Mouse (Mus musculus): ENCODE results near the gene Atp2b4. TPM values are rescaled to one million over a fixed set of nuclear protein-coding genes. Genes with fewer than 3 reads are reported as not detected.
"Not testable (repeated sequence)": the region's sequence is repeated elsewhere in the genome, so short reads cannot be mapped to it uniquely, and the experiment has no call there.

Gene Atp2b4
- total and polyA plus RNA-seq, 2 experiments = 0.86 to 2.4 TPM

DNA sequence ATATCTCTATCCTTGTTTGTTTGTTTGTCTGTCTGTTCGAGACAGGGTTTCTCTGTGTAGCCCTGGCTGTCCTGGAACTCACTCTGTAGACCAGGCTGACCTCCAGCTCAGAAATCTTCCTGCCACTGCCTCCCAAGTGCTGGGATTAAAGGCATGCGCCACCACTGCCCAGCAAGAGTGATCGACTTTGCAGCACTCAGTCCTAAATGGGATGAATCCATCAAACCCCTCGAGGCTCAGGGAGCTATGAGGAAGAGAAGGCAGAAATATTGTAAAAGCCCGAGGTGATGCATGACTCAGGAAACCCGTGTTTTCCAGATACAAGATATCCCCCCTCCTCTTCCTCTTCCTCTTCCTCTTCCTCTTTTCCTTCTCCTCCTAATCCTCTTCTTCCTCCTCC lies 130.1 kb downstream of the Atp2b4 start:
- WGBS = 83% methylated on average over 6 of the region's 6 CpGs
- Histone ChIP-seq H3K4me3 (ENCODE audit: insufficient read depth, low read depth, low read length) (no peak overlapping the region), H3K9ac (ENCODE audit: low read depth, low read length) (no peak overlapping the region), H3K79me2 (ENCODE audit: control insufficient read depth, insufficient read depth, low read length) (no peaks in the 10 kb centered on the region; the same call in 1 of the 2 replicates), H3K27me3 (ENCODE audit: control insufficient read depth, insufficient read depth, low read length) (no peaks in the 10 kb centered on the region), H3K36me3 (ENCODE audit: control insufficient read depth, insufficient read depth, low read length) (no peaks in the 10 kb centered on the region), H3K27ac (replicated peaks; ENCODE audit: insufficient read depth, low read depth, low read length) (no peak overlapping the region), H3K4me1 (ENCODE audit: control insufficient read depth, insufficient read depth, low read length) (peaks cover 2% of the 10 kb centered on the region; the same call in 1 of the 2 replicates)
- no peak for DNase-seq (ENCODE audit: extremely low read depth, low read depth, low spot score)
- TF ChIP-seq CTCF (IDR thresholded peaks at IDR 0.05; ENCODE audit: low read depth, low read length) (no peak), POLR2A (IDR thresholded peaks at IDR 0.05; ENCODE audit: extremely low read depth, insufficient read depth, low read length) (no peak)

DNA sequence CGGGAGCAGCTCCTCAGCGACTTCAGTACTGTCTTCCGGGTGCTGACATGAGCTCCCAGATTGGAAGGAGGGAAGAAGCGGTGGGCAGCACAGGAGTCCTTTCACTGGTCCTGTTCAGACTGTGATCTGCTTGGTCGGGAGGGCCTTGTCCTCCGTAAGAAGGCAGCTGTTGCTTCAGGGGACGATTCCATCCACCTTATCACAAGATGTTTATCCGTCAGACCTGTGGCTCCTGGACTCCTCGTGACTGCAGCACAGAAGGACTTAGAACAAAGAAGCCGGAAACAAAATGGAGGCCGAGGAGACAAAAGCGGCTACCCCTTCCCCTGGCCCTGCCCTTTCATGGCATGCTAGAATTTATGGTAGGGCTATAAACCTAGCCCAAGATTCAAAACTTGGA lies 130.7 kb downstream of the Atp2b4 start:
- Histone ChIP-seq H3K79me2 (ENCODE audit: control insufficient read depth, insufficient read depth, low read length) (no peaks in the 10 kb centered on the region; the same call in 1 of the 2 replicates), H3K27me3 (ENCODE audit: control insufficient read depth, insufficient read depth, low read length) (no peaks in the 10 kb centered on the region), H3K36me3 (ENCODE audit: control insufficient read depth, insufficient read depth, low read length) (no peaks in the 10 kb centered on the region), H3K9ac (ENCODE audit: low read depth, low read length) (no peak overlapping the region), H3K27ac (replicated peaks; ENCODE audit: insufficient read depth, low read depth, low read length) (no peak overlapping the region), H3K4me3 (ENCODE audit: insufficient read depth, low read depth, low read length) (no peak overlapping the region), H3K4me1 (ENCODE audit: control insufficient read depth, insufficient read depth, low read length) (peaks cover 3% of the 10 kb centered on the region; the same call in 1 of the 2 replicates)
- DNase-seq (ENCODE audit: extremely low read depth, low read depth, low spot score) = no peak
- 96% methylated on average over 12 of the region's 12 CpGs for WGBS
- TF ChIP-seq CTCF (IDR thresholded peaks at IDR 0.05; ENCODE audit: low read depth, low read length) (no peak), POLR2A (IDR thresholded peaks at IDR 0.05; ENCODE audit: extremely low read depth, insufficient read depth, low read length) (no peak)

DNA sequence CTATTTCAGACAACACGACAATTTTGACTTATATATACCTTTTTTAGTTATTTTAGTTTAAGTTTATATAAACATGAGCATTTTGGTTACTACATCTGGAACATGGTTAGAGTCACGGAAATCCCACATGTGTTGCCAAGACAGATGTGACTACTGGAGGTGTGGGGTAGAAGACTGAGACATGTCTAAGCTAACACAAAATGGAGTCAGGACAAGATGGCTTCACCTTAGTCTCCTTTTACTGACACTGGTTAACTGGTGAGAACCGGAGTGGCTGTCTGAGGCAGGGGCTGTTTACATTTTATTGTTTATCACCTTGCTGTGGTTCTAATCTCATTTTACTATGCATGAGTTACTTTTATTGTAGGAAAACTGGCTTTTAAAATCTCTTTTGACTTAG lies 132.2 kb downstream of the Atp2b4 start:
- DNase-seq (ENCODE audit: extremely low read depth, low read depth, low spot score) = no peak
- H3K79me2 ChIP-seq (ENCODE audit: control insufficient read depth, insufficient read depth, low read length) = no peaks in the 10 kb centered on the region; the same call in 1 of the 2 replicates
- H3K4me3 ChIP-seq (ENCODE audit: insufficient read depth, low read depth, low read length) = no peak overlapping the region
- TF ChIP-seq POLR2A (IDR thresholded peaks at IDR 0.05; ENCODE audit: extremely low read depth, insufficient read depth, low read length) = no peak
- no peak for TF ChIP-seq CTCF (IDR thresholded peaks at IDR 0.05; ENCODE audit: low read depth, low read length)
- WGBS = 94% methylated on average over 3 of the region's 3 CpGs
- no peaks in the 10 kb centered on the region for H3K36me3 ChIP-seq (ENCODE audit: control insufficient read depth, insufficient read depth, low read length)
- H3K27me3 ChIP-seq (ENCODE audit: control insufficient read depth, insufficient read depth, low read length) = no peaks in the 10 kb centered on the region
- no peak overlapping the region for H3K27ac ChIP-seq (replicated peaks; ENCODE audit: insufficient read depth, low read depth, low read length)
- H3K9ac ChIP-seq (ENCODE audit: low read depth, low read length) = no peak overlapping the region
- peaks cover 10% of the 10 kb centered on the region for H3K4me1 ChIP-seq (ENCODE audit: control insufficient read depth, insufficient read depth, low read length)

DNA sequence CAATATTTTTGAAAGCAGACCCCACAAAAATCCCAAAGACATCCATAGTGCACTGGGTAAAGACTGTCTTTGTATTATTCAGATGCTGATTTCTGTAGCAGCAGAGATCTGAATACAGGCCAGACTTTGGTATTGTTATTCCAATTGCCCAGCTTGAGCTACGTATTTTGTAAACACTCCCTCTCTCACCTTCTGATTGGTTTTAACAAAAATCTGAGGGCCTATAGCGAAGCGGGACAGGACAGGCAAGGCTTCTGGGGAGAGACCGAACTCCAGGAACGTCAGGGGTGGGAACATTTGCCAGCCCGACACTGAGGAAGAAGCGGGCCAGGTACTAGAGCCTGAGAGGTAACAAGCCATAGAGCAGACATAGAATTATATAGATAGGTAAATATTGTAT lies 133.1 kb downstream of the Atp2b4 start:
- no peaks in the 10 kb centered on the region for H3K36me3 ChIP-seq (ENCODE audit: control insufficient read depth, insufficient read depth, low read length)
- no peaks in the 10 kb centered on the region for H3K27me3 ChIP-seq (ENCODE audit: control insufficient read depth, insufficient read depth, low read length)
- peaks cover 10% of the 10 kb centered on the region for H3K4me1 ChIP-seq (ENCODE audit: control insufficient read depth, insufficient read depth, low read length)
- H3K79me2 ChIP-seq (ENCODE audit: control insufficient read depth, insufficient read depth, low read length) = no peaks in the 10 kb centered on the region; the same call in 1 of the 2 replicates
- H3K4me3 ChIP-seq (ENCODE audit: insufficient read depth, low read depth, low read length) = no peak overlapping the region
- H3K27ac ChIP-seq (replicated peaks; ENCODE audit: insufficient read depth, low read depth, low read length) = no peak overlapping the region
- DNase-seq (ENCODE audit: extremely low read depth, low read depth, low spot score) = no peak
- no peak overlapping the region for H3K9ac ChIP-seq (ENCODE audit: low read depth, low read length)
- WGBS = 95% methylated on average over 7 of the region's 7 CpGs
- TF ChIP-seq CTCF (IDR thresholded peaks at IDR 0.05; ENCODE audit: low read depth, low read length) = no peak

DNA sequence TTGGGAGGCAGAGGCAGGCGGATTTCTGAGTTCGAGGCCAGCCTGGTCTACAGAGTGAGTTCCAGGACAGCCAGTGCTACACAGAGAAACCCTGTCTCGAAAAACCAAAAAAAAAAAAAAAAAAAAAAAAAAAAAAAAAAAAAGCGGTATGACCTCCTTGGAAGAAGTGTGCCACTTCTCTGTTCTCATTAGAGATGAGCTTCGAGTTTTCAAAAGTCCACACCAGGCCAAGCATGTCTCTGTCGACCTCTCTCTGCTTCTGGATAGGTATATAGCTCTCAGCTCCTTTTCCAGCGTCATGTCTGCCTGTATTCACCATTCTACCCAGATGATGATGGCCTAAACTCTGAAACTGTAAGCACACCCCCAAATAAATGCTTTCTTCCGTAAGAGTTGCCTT lies 135.1 kb downstream of the Atp2b4 start:
- 0 out of 2 replicates have a peak overlapping the region, but pooled peaks have one; percentile 34 for H3K27ac ChIP-seq (replicated peaks; ENCODE audit: insufficient read depth, low read depth, low read length)
- not testable (repeated sequence) for DNase-seq (ENCODE audit: extremely low read depth, low read depth, low spot score); H3K79me2 ChIP-seq (ENCODE audit: control insufficient read depth, insufficient read depth, low read length); H3K27me3 ChIP-seq (ENCODE audit: control insufficient read depth, insufficient read depth, low read length); H3K9ac ChIP-seq (ENCODE audit: low read depth, low read length); H3K36me3 ChIP-seq (ENCODE audit: control insufficient read depth, insufficient read depth, low read length)
- WGBS = 86% methylated on average over 7 of the region's 8 CpGs
- H3K4me1 ChIP-seq (ENCODE audit: control insufficient read depth, insufficient read depth, low read length) = peaks cover 10% of the 10 kb centered on the region
- peak overlapping the region; percentile 9; the same call in 1 of the 2 replicates for H3K4me3 ChIP-seq (ENCODE audit: insufficient read depth, low read depth, low read length)

DNA sequence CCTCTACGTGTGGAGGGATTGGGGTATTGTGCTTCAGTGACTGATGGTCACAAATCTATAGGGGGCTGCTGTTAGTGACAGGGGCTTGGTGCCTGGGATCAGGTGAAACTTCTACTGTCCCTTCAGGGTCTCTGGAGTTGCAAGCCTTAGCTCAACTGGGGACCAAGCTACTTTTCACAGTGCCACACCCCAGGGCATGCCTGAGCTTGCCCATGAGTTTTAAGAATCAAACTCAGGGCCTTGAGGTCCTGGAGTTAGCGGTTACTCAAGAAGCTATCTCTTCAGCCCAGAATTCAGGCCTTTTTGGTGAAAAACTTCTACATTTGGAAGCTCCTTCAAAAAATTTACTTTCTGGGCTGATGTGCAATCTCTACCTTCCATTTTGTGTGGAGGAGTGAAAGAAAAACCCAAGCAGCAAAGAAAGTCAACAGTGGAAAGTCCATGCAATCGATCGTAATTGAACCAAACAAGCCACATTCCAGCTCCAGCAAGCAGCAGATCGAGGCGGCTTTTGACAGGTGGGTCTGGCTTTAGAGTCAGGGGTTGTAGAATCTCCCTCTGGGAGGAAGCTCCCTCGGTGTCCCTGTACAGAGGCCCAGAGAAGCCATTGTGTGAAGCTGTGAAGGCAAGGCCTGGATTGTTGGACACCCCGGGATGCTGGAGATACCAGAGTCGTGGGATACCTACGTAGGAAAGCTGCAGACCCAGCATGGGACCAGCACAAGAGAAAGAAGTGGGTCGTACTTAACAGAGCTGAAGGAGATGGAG lies 136.5 kb downstream of the Atp2b4 start:
- WGBS = 33% methylated on average over 11 of the region's 11 CpGs
- peaks cover 2% of the 10 kb centered on the region; the same call in 1 of the 2 replicates for H3K36me3 ChIP-seq (ENCODE audit: control insufficient read depth, insufficient read depth, low read length)
- peak; percentile 85 for DNase-seq (ENCODE audit: extremely low read depth, low read depth, low spot score)
- H3K27me3 ChIP-seq (ENCODE audit: control insufficient read depth, insufficient read depth, low read length) = no peaks in the 10 kb centered on the region
- TF ChIP-seq CTCF (IDR thresholded peaks at IDR 0.05; ENCODE audit: low read depth, low read length) (no peak), POLR2A (IDR thresholded peaks at IDR 0.05; ENCODE audit: extremely low read depth, insufficient read depth, low read length) (0 out of 2 replicates have a peak, but pooled peaks have one; percentile 26)
- H3K4me1 ChIP-seq (ENCODE audit: control insufficient read depth, insufficient read depth, low read length) = peaks cover 10% of the 10 kb centered on the region
- peak overlapping the region; percentile 100 for H3K27ac ChIP-seq (replicated peaks; ENCODE audit: insufficient read depth, low read depth, low read length)
- H3K79me2 ChIP-seq (ENCODE audit: control insufficient read depth, insufficient read depth, low read length) = peaks cover 14% of the 10 kb centered on the region; the same call in 1 of the 2 replicates
- H3K9ac ChIP-seq (ENCODE audit: low read depth, low read length) = peak overlapping the region; percentile 97
- peak overlapping the region; percentile 80 for H3K4me3 ChIP-seq (ENCODE audit: insufficient read depth, low read depth, low read length)
